Comparison of ENCODE assay signal across 9 mouse cellular contexts in genomic region chr14:121053020-121053518, GRCm38 (mm10). TPM values are rescaled to one million over a fixed set of nuclear protein-coding genes. Genes with fewer than 3 reads are reported as not detected.
DNase-seq lines count a peak whose midpoint lies in the region; ATAC-seq and TF ChIP-seq lines count a peak whose summit lies in the region.
"Had no signal": no experiment of that assay in that cellular context is flagged by ENCODE, and none has a peak within 500 bp of the region (broad histone marks: within the 10 kb centered on the region; RNA-seq: fewer than 3 reads in every experiment).

No protein-coding gene starts in this region.

- TF ChIP-seq EP300 in lung, postnatal 0 days (IDR thresholded peaks at IDR 0.05): peak; percentile 55

- no peaks in the 10 kb centered on the region for H3K36me3 ChIP-seq in thymus, adult 2 months (ENCODE audit: control insufficient read depth, insufficient read depth, low read length)
- H3K36me3 ChIP-seq in heart, embryonic 10.5 days: peaks cover 7% of the 10 kb centered on the region
- H3K36me3 ChIP-seq in lung, postnatal 0 days (ENCODE audit: insufficient read depth, low read length): no peaks in the 10 kb centered on the region
- no peaks in the 10 kb centered on the region for H3K36me3 ChIP-seq in stomach, embryonic 15.5 days

- no peak for TF ChIP-seq CTCF in thymus, adult 2 months (IDR thresholded peaks at IDR 0.05; ENCODE audit: borderline replicate concordance, control insufficient read depth, extremely low read depth, insufficient read depth, low read length, poor library complexity)
- TF ChIP-seq CTCF in lung, postnatal 0 days (IDR thresholded peaks at IDR 0.05): no peak

- H3K27ac ChIP-seq in thymus, adult 2 months (ENCODE audit: control insufficient read depth, insufficient read depth, low read length): peak overlapping the region; percentile 15; the same call in 1 of the 2 replicates
- peak overlapping the region; percentile 79 for H3K27ac ChIP-seq in heart, embryonic 10.5 days
- peak overlapping the region; percentile 55 for H3K27ac ChIP-seq in lung, postnatal 0 days (ENCODE audit: low read length)
- H3K27ac ChIP-seq in stomach, embryonic 15.5 days: peak overlapping the region; percentile 70

- peak overlapping the region; percentile 44 for H3K4me2 ChIP-seq in lung, postnatal 0 days (replicated peaks; ENCODE audit: low read depth, low read length)
- peak overlapping the region; percentile 26; the same call in 1 of the 2 replicates for H3K4me2 ChIP-seq in stomach, embryonic 15.5 days

- H3K4me3 ChIP-seq in thymus, adult 2 months (ENCODE audit: control insufficient read depth, insufficient read depth, low read length): no peak overlapping the region
- peak overlapping the region; percentile 35 for H3K4me3 ChIP-seq in heart, embryonic 10.5 days
- no peak overlapping the region for H3K4me3 ChIP-seq in lung, postnatal 0 days (ENCODE audit: low read depth, low read length)
- no peak overlapping the region for H3K4me3 ChIP-seq in stomach, embryonic 15.5 days (replicated peaks)
- H3K4me3 ChIP-seq: megakaryocyte, embryonic 14.5 days had no signal

- WGBS in thymus, adult 2 months: 45% methylated on average over 5 of the region's 5 CpGs
- WGBS in heart, embryonic 10.5 days: 6% methylated on average over 5 of the region's 5 CpGs
- 4% methylated on average over 5 of the region's 5 CpGs for WGBS in lung, postnatal 0 days
- WGBS in stomach, embryonic 15.5 days: 2% methylated on average over 5 of the region's 5 CpGs

- H3K27me3 ChIP-seq in thymus, adult 2 months (ENCODE audit: control insufficient read depth, insufficient read depth, low read length): no peaks in the 10 kb centered on the region
- no peaks in the 10 kb centered on the region for H3K27me3 ChIP-seq in heart, embryonic 10.5 days (ENCODE audit: insufficient read depth, poor library complexity, severe bottlenecking)
- H3K27me3 ChIP-seq in lung, postnatal 0 days (replicated peaks; ENCODE audit: insufficient read depth, low read length): no peaks in the 10 kb centered on the region
- no peaks in the 10 kb centered on the region for H3K27me3 ChIP-seq in stomach, embryonic 15.5 days (replicated peaks)
- H3K27me3 ChIP-seq: megakaryocyte, embryonic 14.5 days had no signal

- H3K4me1 ChIP-seq in thymus, adult 2 months (replicated peaks; ENCODE audit: control insufficient read depth, insufficient read depth, low read length): 0 out of 2 replicates have a peak, but pooled peaks cover 3% of the 10 kb centered on the region
- peaks cover 71% of the 10 kb centered on the region for H3K4me1 ChIP-seq in heart, embryonic 10.5 days
- H3K4me1 ChIP-seq in lung, postnatal 0 days (ENCODE audit: insufficient read depth, low read depth, low read length): peaks cover 16% of the 10 kb centered on the region; the same call in 1 of the 2 replicates
- H3K4me1 ChIP-seq in stomach, embryonic 15.5 days: peaks cover 28% of the 10 kb centered on the region

- no peak overlapping the region for H3K9ac ChIP-seq in lung, postnatal 0 days (replicated peaks; ENCODE audit: low read depth)
- no peak overlapping the region for H3K9ac ChIP-seq in stomach, embryonic 15.5 days

- ATAC-seq in lung, postnatal 0 days: peak; percentile 80
- ATAC-seq in stomach, embryonic 15.5 days (ENCODE audit: insufficient read depth, low FRiP score, low read depth): peak; percentile 47; the same call in 1 of the 2 replicates
- no peak for ATAC-seq in monocyte, adult 5-6 weeks (replicated peaks; ENCODE audit: insufficient number of reproducible peaks, low FRiP score, low TSS enrichment, poor library complexity, severe bottlenecking)

- no peak for TF ChIP-seq POLR2A in thymus, adult 2 months (IDR thresholded peaks at IDR 0.05; ENCODE audit: control insufficient read depth, extremely low read depth, insufficient read depth, low read length, poor library complexity)

- peak; percentile 19 for DNase-seq in thymus, adult 2 months
- DNase-seq in thymus, postnatal 10 days (ENCODE audit: low spot score in 2 of 2): no peak
- no peak for DNase-seq in heart, embryonic 10.5 days (ENCODE audit: low spot score)
- DNase-seq in kidney, adult 9 months: peak; percentile 90
- peak; percentile 78 for DNase-seq in lung, postnatal 0 days (ENCODE audit: low spot score)
- no peak for DNase-seq in cerebellum, postnatal 10 days

- H3K9me3 ChIP-seq in heart, embryonic 10.5 days: no peaks in the 10 kb centered on the region
- no peaks in the 10 kb centered on the region for H3K9me3 ChIP-seq in lung, postnatal 0 days (ENCODE audit: low read length)
- H3K9me3 ChIP-seq in stomach, embryonic 15.5 days: no peaks in the 10 kb centered on the region
- H3K9me3 ChIP-seq: megakaryocyte, embryonic 14.5 days had no signal

RNA-seq across cellular contexts. Expression of gene Farp1, which starts 18.1 kb away (rescaled TPM):
- 4.9 and 5.1 TPM in 2 replicates for polyA plus RNA-seq in thymus, adult 2 months (2012; rRNA removed)
- 27.0 and 36.1 TPM in 2 replicates for polyA plus RNA-seq in heart, embryonic 10.5 days (2016; fragmentation: Nextera tagmentation; extraction: Ambion mirVana)
- 17.9 TPM in 2 replicates for polyA plus RNA-seq in lung, postnatal 0 days (2015; fragmentation: Nextera tagmentation; extraction: Ambion mirVana)
- 17.3 and 19.1 TPM in 2 replicates for polyA plus RNA-seq in stomach, embryonic 15.5 days (2015; fragmentation: Nextera tagmentation; extraction: Ambion mirVana)
- 0.38 to 4.8 TPM (median 1.9 TPM) in 3 replicates for total RNA-seq in monocyte, adult 5-6 weeks (2017)

Comparison
In these comparisons a context has a peak if more than half of its experiments do, and no peak if none do; other contexts are left out.
1. DNase-seq: peak in thymus, adult 2 months (single experiment), kidney, adult 9 months (single experiment) and lung, postnatal 0 days (single experiment); none in thymus, postnatal 10 days (0 of 2), heart, embryonic 10.5 days (single experiment) and cerebellum, postnatal 10 days (0 of 2).
2. H3K27ac ChIP-seq: peak in every context shown above with its lines; median percentile 79 in heart, embryonic 10.5 days; 70 in stomach, embryonic 15.5 days; 55 in lung, postnatal 0 days; 15 in thymus, adult 2 months.